Mouse (Mus musculus) right cerebral cortex, adult 18-20 months (tissue): ENCODE measurements around the gene Snai1.

ENCODE experiments used
- DNase-seq: peaks from one replicate; pipeline ENCODE4 v3.0.0; 2022; ENCODE audit warnings: mixed read lengths

The Snai1 gene

DNA sequence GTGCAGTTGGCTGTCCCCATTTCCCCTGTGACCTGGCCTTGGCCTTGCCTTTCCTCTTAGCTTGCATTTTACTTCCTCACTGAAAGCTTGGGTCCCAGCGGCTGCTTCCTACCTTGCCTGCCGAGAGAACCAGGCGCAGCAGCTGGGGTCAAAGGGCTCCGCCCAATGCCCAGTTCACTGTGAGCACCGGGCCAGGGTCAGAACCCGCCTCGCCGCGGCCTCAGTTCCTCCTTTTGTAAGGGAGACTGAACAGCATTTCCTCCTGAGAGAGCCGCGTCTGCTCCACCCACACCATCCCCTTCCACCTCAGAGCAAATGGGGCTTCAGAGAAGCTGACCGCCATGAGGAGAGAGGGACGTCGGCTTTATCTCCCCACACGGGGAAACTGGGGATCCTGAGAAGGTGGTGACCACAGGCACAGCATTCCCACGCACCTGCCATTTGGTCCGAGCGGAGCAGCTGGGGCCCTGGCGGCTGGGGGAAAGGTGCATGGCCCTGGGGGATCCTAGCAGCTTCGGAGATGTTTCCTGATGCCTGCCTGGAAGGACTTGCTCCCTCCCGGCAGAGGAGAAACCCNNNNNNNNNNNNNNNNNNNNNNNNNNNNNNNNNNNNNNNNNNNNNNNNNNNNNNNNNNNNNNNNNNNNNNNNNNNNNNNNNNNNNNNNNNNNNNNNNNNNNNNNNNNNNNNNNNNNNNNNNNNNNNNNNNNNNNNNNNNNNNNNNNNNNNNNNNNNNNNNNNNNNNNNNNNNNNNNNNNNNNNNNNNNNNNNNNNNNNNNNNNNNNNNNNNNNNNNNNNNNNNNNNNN, 51.0 kb downstream of the Snai1 start:
- DNase-seq: no peak
